Mouse (Mus musculus) layer of hippocampus, adult 6 months (tissue): ENCODE data around the gene Rabggtb. TPM values are rescaled to one million over a fixed set of nuclear protein-coding genes. Genes with fewer than 3 reads are reported as not detected.

Experiments used
- long read RNA-seq, 2 experiments: library from polyadenylated mRNA; unstranded; transcript quantifications; one replicate each; pipeline ENCODE4 v2.0.0; 2019 to 2020
- polyA plus RNA-seq: library from polyadenylated mRNA; unstranded; fragments of <200 nt; fragmentation: Nextera tagmentation; gene quantifications from 2 replicates; pipeline ENCODE4 v1.2.3, GENCODE M21; 2021

Rabggtb gene
- 87.5 and 88.5 TPM in 2 replicates for polyA plus RNA-seq
- long read RNA-seq, experiment 1, transcript Rabggtb-201 (9 exons, 1,381 nt): major isoform, 81 of 112 reads
- long read RNA-seq, experiment 1, transcript Rabggtb-202 (8 exons, 1,418 nt): minor isoform, 6 of 112 reads
- long read RNA-seq, experiment 1, partial matches to known transcripts: 9 of 112 reads
- long read RNA-seq, experiment 1, other reads (novel, unspliced or antisense): 15 of 112 reads
- long read RNA-seq, experiment 2, transcript Rabggtb-201 (9 exons, 1,381 nt): major isoform, 181 of 222 reads
- long read RNA-seq, experiment 2, transcript Rabggtb-202 (8 exons, 1,418 nt): minor isoform, 7 of 222 reads
- long read RNA-seq, experiment 2, partial matches to known transcripts: 2 of 222 reads
- long read RNA-seq, experiment 2, other reads (novel, unspliced or antisense): 31 of 222 reads

GRCm38 (mm10) chr3:153912546-153913509, at the start of gene Rabggtb:
TSS of gene Rabggtb (minus strand) at chr3:153913009.

GRCm38 (mm10) chr3:153944335-153944990, 31.7 kb upstream of the Rabggtb start, which contains the start of gene Acadm:
TSS of gene Acadm (minus strand) at chr3:153944632.

GRCm38 (mm10) chr3:153906136-153906871, 6.5 kb downstream of the Rabggtb start, which contains the start of gene Msh4:
TSS of gene Msh4 (minus strand) at chr3:153906138.

Other genes with a start within 250 kb of the Rabggtb start
- 5.0 and 6.0 TPM in 2 replicates for gene St6galnac3, start 187.8 kb downstream of the Rabggtb start, polyA plus RNA-seq
- gene Asb17, start 68.8 kb downstream of the Rabggtb start, polyA plus RNA-seq: not detected in 2 replicates
- gene Msh4, start 6.9 kb downstream of the Rabggtb start, polyA plus RNA-seq: not detected in 2 replicates
- gene Acadm, start 31.6 kb upstream of the Rabggtb start, polyA plus RNA-seq: 55.2 and 58.0 TPM in 2 replicates
- gene Slc44a5, start 60.4 kb upstream of the Rabggtb start, polyA plus RNA-seq: 2.3 and 2.5 TPM in 2 replicates